Mouse (Mus musculus) thymus, postnatal 14 days (tissue): ENCODE measurements around the gene Polr2l.
"Not testable (repeated sequence)": the region's sequence is repeated elsewhere in the genome, so short reads cannot be mapped to it uniquely, and the experiment has no call there.

Source experiments
- DNase-seq: peaks from one replicate; pipeline ENCODE4 v3.0.0; 2021

Polr2l gene

DNA sequence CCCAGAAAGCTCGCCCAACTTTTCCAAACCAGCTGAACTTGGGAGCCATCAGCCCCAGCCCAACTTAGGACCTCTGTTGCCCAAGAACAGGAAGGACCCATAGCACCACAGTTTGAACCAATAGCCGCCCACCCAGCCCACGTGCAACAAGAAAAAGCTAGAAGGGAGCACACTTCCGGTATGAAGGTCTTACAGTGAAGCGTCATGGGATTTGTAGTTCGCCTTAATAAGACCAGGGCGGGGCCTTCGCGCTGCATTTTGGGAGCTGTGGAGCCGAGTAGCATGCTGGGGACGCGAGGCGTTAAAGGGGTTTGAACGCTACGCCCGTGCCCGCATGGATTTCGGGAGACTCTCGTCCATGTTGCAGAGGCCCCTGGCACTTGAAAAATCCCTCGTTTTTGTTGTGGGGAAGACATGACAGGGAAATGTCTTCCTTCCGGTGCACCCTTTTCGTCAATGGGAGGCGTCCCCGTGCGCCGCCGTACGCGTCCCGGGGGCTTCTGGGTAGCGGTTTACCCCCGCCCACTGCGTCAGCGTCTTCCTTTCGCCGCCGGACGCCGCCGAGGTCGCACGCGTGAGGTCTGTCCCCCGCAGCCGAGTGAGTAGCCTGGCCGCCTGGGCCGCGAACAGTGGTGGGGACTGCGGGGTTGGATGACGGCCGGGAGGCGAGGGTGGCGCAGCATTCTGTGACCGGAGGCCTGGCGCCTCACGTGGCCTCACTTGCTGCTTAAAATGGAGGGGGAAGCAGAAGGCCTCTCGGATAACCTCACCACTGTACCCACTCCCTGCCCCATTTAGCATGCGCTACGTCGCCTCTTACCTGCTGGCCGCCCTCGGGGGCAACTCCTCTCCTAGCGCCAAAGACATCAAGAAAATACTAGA lies 27.6 kb downstream of the Polr2l start, which contains the start of gene Rplp2:
Gene Rplp2 (plus strand): TSS at position 261 of the 882 bp plus-strand sequence.
- DNase-seq = peak; percentile 94

DNA sequence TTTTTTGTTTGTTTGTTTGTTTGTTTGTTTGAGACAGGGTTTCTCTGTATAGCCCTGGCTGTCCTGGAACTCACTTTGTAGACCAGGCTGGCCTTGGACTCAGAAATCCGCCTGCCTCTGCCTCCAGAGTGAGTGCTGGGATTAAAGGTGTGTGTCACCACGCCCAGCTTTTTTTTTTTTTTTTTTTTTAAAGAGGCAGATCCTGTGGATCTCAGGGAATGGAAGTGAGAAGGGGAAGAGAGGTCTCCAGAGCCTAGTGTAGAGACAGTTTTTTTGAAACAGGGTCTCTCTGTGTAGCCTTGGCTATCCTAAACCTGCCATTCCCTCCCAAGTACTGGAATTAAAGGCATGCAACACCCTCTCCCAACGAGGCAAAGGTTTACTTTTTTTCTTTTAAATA lies 28.6 kb downstream of the Polr2l start:
- not testable (repeated sequence) for DNase-seq

DNA sequence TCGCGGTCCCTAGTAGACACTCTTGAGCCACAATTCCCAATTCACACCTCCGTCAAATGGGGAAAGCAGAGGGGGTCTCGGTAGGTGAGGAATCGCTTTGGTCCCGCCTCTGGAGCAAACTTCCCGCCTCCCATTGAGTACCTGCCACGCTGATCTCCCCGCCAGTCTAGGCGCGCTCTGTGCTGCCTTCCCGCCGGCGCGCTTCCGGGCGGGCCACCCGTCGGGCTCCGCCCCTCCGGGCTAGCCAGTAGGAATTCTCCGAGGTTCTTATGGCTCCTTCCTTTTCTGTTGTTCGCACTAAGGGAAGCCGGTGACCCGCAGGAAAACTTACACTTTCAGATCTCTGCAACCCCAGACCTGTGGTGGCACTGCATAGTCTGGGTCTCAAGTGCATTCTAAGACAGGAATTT lies 31.1 kb downstream of the Polr2l start, which contains the start of gene Pidd1:
Gene Pidd1 (minus strand): TSS at position 198 of the 410 bp plus-strand sequence.
- DNase-seq = peak; percentile 71

DNA sequence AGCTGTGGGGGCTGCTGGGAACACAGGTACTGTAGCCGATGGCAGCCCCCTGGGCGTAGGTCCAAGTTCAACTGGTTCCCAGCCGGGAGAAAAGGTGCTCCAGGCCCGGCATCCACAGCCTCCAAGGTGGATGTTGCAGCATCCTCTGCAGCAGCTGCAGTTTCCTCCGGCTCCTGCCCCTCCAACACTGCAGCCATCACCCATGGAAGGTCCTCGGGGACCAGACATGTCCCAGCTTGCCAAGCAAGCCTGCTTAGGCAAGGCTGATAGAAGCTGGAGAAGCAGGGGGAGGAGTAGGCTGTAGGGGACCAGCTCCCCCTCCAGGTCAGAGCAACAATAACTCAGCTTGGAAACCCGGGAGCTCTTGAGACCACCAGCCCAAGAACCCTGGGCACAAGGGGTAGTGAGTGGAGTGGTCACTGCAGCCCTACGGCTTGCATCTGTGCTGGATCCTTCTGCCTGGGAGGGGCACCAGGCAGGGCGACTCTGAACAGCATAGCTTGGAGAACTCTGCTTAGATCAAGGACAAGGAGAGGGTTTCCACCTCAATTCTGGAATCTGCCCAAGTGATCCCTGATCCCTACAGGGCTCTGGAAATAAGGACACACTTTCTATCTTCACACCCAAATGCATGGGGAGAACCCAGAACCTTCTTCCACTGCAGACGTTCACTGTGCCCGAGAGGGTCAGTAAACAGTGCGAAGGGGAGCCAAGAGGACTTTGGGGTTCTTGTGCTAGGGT lies 31.7 kb downstream of the Polr2l start:
- peak; percentile 58 for DNase-seq

DNA sequence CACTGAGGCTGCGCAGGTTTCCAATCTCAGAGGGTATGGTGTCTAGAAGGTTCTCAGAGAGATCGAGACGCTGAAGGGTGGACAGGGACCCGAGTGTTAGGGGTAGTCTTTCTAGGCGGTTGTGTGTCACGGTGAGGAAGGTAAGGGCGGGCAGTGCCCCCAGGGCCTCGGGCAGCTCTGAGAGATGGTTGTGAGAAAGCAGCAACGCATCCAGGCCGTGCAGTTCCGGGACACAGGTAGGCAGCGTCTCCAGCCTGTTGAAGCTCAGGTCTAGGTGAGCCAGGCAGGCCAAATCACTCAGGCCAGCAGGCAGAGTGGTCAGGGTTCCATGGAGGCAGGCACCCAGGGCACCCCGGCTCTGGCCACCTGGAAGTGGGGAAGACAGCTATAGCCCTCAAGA lies 32.7 kb downstream of the Polr2l start:
- no peak for DNase-seq

DNA sequence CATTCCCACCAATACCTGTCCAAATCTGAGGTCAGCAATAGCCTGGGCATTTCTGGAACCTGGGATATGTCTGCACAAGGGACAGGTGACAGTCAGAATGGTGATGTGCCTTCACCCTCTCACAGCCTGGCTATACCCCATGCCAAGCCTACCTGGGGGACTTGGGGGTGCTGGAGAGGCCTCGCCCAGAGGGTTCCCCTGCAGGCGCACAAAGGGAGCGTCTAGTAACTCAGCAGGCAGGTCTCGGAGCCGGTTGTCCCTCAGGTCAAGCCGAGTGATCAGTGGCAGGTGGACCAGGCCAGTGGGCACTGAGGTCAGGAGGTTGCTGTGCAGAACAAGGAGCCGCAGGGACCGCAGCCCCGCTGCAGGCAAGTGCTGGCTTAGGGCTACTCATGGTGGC lies 33.5 kb downstream of the Polr2l start:
- no peak for DNase-seq

DNA sequence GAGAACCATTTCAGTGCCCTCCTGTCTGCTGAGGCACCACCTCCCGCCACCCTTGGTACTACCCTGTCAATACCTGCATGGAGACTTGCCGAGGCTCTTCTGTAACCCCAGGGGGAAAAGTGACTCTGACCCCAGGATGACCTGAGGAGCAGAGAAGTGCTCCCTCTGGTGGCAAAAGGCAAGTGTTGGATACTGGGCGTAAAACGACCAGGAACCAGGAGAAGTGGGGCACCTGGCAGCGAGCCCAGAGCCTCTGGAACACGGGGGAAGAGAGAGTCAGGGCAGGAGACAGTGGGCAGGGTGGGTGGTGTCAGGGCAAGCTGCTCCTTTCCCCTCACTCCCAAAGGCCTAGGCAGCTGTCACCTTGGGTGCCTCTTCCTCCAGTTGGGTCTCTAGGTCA lies 34.3 kb downstream of the Polr2l start:
- DNase-seq = peak; percentile 57

DNA sequence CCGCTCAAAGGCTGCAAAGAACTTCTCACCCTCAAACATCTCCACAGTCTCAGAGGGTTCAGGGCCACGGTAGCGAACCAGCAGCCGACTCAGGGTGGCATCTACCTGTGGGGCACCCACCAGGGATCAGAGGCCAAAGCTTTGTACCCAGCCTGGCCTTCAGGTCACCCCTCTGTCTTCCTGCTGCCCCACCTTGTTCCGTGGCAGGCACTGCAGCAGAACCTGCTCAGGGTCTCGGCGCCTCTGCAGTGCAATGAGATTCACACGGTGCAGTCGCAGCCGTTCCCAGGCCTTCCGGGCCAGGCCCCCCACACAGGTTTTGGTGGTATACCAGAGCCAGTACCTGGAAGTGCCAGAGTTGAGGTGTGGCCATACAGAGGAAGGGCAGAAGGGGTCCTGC lies 35.1 kb downstream of the Polr2l start:
- DNase-seq = no peak

DNA sequence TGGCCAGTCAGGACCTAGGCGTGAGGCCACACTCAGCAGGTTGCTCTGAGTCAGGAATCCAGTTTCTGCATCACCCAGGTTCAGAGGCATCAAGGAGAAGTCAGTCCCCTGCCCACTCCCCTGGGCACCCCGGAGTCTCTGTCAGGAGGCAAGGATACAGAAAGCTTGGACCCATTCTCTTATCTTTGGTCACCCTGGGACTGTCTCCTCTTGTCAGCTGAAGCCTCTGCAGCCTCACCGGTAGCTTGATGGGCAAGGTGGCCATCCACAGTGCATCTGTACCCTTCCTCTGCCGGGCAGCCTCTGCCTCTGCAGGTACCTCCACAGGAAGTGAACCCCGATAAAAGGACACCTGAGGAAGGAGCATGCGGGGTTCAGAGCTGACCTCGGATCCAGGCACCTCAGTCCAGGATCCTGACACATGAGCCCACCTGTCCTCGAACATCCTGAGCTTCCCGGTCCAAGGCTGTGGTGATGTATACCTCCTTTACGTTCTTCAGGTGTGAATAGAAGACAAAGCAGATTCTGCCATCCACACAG lies 35.7 kb downstream of the Polr2l start:
- DNase-seq = no peak

DNA sequence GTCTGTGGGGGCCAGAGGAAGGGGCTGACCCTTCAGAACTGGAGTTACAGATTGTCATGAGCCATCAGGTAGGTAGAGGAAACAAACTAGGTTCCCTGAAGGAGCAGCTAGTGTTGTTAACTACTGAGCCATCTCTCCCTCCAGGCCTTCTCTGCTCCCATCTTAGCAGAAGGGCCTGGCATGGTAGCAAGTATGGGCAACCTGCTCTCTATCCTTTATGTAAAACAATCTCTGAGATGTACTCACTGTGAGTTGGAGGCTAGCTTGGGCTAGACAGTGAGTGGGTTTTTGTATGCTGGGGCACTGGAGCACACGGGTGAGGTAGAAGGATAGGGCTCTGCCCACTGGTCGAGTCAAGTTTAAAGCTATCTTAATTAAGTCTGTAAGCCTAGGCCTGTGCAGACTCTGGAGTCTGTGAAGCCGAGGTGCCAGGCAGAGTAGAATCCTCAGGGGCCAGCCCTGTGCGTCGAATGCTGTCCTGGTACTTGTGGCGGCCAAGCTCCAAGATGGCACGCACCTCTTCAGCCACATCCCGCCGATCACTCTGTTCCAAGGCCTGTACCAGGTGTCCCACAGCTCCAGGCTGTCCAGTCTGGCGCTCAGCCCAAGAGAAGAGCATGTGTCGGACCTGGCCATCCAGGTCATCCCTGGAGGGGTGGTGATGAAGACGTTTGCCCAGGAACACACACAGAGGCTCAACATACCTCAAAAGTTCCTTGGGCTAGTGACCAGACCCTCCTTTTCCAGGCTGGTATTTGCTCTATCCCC lies 36.5 kb downstream of the Polr2l start:
- DNase-seq = no peak

DNA sequence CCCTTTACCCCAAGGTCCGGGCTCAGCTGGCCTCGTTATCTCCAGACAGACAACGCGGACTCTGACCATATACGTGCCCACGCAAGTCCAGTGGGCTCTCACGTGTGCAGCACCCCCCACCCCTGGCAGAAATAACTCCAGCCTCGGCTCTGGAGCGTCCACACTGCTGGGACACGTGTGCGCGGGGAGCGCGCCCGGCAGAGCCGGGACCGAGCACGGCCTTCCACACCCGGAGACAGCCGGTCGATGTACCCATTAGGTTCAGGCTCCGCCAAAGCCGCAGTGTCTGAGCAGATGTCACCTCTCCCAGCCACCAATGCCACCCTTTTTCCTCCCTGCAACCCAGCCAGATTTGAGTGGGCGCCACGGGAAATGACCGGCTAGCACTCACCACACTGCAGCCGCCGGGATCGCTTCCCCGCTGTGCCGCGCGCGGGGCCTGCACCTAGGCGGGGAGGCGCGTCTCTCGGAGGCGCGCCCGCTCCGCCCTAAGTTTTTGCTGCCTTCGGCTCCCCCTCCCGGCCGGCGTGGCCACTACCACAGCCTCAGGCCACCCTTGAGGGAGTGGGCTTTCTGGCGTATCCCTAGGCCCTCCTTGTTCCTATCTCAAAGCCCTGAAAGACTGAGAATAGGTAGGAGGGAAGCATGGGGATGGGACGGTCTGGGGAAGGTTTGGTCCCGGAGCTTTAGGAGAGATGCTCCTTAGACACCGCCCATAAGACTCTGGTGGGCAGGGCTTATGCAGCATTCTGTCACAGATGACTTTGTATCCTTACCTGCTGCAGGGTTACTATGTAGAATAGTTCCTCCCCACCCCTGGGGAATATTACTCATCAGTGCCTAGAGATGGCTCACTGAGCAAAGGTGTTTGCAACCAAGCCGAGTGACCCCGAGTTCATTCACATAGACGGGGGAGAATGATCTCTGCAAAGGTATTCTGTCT lies 37.5 kb downstream of the Polr2l start, which contains the start of gene Slc25a22:
Gene Slc25a22 (minus strand): TSS at position 715 of the 943 bp plus-strand sequence.
- peak; percentile 89 for DNase-seq

DNA sequence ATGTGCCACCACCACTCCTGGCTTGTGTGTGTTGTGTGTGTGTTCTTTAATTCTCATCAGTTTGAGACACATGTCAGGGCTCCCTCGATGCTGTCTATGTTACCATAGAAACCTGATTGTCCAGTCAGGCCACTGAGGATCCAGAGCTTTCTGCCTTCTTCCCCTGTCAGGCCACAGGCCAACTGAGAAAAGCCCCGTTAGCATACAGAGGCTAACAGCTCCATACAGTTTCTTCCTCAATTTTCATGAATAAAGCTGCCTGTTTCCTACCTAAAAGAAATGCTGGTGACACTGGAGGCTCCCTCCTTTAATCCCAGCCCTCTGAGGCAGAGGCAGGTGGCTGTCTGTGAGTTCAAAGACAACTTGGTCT lies 38.4 kb downstream of the Polr2l start:
- no peak for DNase-seq

DNA sequence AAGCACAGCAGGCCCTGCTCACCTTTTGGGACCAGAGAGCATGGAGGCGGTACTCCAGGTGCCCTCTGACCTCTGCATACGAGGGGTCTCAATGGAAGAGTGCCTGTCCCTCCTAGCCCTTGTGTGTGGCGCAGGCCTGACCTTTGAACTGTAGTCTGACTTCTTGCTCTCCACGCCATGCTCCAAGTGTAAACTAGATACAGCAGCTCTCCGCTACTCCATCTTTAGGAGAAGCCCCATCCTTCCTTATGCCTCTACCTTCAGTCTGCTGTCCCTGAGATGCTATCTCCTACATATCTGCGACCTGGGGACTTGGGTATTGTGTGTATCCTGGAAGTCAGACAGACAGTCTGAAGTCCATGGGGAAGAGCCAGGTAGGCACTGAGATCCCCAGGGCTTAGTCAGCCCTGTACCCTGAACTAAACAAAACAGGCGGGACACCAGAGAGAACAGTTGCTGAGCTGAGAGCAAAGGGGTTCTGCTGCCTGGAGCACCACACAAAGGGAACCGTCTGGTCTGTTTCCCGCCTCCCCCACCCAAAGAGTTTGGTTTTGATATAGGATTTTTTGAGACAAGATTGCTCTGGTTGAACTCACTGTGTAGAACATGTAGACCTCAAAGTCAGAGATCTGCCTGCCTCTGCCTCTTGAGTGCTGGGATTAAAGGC lies 38.9 kb downstream of the Polr2l start:
- DNase-seq = peak; percentile 9

DNA sequence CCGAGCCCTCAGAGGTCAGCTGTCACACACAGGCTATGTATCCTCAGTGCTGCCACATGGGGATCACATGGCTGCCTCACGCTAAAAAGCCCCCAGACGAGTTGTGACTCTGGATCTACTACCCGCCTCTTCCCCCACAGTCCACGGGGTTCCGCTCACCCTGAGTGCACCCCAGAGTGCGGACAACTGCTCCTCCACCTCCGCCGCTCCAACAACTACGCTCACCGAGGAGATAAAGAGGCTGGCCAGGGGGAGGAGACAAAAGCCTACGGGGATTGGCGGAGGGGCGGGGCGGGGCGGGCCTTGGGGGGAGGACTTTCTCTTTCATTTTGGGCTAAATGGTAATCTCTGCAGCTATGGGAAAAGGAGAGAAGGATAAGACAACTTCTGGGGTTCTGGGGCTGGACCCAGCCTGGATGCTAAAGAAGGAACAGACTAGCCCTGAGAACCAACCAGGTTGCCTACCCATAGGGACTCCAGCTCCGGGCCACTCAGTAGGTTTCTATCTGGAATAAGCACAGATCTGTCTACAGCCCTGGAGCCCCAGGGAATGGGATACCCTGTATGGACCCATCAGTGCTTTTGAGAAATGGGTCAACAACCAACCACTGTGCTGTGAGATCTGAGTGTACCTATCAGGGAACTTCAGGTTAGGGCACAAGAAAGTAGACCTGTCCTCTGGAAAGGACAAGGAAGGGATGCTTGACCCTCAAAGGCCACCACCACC lies 39.6 kb downstream of the Polr2l start:
- peak; percentile 77 for DNase-seq

DNA sequence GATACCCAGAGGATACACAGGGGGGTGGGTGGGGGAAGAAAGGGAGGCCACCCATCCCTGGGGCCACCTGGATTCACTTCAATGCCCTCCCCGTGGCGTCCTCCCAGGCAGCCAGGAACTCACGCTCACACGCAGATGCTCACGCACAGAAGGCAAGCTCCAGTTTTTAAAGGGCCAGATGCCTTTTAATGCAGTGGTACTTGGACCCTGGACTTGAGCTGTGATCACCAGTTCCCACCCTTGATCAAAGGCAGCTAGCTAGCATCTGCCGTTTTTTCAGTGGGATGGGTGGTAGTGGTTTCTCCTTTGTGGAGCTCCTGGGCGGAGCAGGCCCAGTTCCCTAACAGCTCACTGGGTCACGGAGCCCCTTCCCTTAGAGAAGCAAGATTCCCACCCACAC lies 40.5 kb downstream of the Polr2l start:
- DNase-seq = peak; percentile 48

DNA sequence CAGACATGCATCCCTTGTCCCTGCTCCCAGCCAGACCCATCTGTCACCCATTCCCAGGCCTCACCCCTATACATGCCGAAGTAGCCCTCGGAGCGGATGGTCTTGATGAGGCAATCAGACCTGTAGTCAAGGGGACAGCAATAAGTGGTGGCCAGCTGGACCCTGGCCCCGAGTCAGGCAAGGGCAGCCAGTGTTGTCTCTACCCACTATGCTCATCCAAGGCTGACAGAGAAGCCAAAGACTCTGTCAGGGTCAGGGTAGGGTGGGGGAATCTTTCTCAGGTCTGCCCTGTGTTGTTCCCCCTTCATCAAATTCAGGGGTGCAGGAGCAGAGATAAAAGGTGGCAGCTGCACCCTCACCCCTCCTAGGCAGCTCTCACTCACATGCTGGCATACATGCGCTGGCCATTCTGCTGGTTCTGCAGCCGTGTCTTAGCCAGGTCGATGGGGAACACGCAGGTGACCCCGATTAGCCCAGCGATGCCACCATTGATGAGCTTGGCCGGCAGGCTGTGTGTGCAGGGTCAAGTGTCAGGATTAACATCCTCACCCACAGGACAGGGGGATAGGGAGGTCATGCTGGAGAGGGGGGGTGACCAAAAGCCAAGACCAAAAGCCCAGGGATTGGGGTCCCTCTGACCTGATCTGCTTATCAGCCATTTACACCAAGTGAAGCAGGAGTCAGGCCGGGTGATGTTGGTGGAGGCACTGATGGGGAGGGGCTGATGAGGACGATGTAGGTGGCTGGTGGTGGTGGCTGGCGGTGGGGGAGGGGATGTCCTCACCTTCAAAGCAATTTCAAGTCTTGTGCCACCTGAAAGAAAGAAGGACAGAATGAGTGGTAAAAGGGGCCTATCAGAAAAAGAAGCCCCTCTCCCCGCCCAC lies 41.2 kb downstream of the Polr2l start:
- peak; percentile 5 for DNase-seq

DNA sequence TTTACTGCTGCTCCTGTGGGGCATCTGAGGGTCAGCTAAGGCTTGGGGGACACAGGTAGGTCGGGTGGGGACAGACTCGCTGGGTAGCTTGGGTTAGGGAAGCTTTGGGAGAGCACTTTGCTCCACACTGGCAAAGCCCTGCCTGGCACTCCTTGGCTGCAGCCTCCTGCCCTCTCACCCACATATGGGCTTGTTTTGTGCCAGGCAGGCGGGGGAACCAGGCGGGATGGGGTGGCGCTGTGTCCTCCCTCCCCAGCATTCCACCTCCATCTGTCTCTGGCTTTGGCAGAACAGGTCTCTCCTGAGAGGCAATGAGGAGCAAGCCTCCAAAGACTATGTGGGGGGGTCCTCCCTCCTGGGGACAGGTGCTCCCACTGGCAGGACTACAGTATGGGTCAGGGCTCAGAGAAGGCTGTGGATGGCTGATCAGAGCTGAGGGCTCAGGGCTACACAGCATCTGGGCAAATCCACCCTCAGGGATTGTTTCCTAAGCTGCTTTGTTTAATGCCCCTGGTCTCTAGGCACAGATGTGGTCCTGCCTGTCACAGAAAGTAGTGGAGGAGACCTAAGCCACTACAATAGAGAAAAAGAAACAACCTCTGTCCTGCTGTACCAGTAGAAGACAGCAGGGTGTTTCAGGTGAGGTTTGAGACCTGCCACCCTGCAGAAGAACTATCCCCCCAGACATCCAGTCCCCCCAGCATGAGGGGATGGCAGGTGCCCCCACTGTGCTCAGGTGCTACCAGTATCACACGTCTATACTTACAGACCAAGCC lies 42.0 kb downstream of the Polr2l start:
- peak; percentile 5 for DNase-seq

DNA sequence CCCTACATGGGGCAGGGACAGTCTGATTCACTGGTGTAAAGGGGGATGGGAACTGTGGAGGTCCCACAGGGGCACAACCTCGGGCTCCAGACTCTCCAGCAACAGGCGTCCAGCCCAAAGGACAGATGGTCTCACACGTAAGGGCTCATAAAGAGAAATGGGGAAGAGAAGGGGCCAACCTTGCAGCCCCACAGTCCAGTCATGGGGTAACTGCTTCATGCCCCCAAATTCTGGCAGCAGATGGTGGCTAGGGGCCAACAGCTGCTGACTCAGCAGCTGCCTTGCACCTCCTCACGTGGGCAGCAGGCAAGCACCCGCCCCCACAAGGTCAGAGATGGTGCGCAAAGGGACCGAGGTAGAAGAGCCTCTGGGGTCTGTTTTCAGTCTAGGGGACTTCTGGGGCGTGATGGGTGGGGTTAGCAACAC lies 42.7 kb downstream of the Polr2l start:
- DNase-seq = no peak
